Mouse (Mus musculus) neural tube, embryonic 10.5 days (tissue): ENCODE data around the gene Ccdc85b.
A peak's percentile ranks its signal among the peaks of the same experiment; 100 is the strongest.

ENCODE experiments used
- DNase-seq: peaks from one replicate; pipeline ENCODE4 v3.0.0-alpha.2; 2017; ENCODE audit warnings: low spot score; ENCODE audit errors: extremely low spot score

Gene Ccdc85b

DNA sequence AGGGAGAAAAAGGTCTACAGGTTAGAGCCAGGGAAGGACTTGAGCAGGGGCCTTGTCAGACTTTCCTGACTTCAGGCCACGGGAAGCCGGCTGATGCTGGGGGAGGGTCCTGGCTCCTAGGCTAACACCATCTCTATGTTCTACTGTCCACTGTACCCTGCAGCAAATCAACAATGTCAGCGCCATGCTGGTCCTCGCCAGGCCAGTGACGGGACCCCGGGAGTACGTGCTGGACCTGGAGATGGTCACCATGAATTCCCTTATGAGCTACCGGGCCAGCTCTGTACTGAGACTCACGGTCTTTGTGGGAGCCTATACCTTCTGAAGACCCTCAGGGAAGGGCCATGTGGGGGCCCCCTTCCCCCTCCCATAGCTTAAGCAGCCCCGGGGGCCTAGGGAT is 23.7 kb upstream of the Ccdc85b start:
- DNase-seq: no peak

DNA sequence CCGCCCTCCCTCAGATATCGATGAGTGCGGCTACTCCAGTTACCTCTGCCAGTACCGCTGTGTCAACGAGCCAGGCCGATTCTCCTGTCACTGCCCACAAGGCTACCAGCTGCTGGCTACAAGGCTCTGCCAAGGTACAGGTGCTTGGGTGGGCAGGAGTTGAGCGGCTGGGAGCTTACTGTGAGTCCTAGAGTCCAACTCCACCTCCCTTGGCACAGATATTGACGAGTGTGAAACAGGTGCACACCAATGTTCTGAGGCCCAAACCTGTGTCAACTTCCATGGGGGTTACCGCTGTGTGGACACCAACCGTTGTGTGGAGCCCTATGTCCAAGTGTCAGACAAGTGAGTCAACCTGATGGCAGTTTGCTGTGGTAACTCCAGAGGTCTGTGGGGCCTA is 22.3 kb upstream of the Ccdc85b start:
- DNase-seq: no peak

DNA sequence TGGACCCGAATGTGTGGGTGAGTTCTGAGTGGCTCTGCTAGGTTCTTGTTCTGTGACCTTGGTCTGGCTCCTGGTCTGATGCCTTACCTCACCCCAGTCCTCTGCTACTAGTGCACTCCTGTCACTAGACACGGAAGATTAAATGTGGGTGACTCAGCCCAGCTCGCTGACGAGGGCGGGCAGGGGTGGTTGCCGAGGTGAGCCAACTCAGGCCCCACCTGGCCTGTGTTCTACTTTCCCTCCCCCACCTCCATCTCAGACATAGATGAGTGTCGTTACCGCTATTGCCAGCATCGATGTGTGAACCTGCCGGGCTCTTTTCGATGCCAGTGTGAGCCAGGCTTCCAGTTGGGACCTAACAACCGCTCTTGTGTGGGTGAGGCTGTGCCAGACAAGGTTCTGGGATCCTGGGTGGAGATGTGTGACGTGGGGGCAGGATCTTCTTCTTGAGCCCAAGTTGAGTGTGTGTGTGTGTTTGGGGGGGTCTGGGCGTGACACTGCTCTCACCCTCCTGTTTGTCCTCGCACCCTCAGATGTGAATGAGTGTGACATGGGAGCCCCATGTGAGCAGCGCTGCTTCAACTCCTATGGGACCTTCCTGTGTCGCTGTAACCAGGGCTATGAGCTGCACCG is 20.1 kb upstream of the Ccdc85b start:
- no peak for DNase-seq

DNA sequence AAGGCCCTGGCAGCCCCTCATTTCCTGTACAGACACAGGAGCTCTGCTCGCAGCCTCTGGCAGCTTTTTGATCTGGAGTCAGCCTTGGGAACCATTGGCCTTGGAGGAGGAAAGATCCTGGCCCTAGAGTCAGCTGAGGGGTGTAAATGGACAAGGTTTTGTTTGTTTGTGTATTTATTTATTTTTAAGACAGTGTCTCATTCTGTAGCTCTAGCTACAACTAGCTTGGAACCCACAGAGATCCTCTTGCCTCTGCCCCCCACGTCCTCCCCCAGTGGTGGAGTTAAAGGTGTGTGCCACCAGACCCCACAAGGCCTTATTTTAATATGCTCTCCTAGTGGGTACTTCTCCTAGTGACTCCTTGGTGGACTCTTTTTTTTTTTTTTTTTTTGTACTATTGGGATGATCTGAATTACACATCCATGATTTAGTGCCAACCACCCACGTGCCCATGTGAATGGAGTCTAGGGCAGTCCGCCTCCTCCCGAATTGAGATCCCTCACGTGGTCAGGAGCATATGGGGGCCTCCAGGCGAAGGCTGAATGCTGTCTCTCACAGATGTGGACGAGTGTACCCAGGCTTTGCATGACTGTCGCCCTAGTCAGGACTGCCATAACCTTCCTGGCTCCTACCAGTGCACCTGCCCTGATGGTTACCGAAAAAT is 19.4 kb upstream of the Ccdc85b start:
- DNase-seq: no peak

DNA sequence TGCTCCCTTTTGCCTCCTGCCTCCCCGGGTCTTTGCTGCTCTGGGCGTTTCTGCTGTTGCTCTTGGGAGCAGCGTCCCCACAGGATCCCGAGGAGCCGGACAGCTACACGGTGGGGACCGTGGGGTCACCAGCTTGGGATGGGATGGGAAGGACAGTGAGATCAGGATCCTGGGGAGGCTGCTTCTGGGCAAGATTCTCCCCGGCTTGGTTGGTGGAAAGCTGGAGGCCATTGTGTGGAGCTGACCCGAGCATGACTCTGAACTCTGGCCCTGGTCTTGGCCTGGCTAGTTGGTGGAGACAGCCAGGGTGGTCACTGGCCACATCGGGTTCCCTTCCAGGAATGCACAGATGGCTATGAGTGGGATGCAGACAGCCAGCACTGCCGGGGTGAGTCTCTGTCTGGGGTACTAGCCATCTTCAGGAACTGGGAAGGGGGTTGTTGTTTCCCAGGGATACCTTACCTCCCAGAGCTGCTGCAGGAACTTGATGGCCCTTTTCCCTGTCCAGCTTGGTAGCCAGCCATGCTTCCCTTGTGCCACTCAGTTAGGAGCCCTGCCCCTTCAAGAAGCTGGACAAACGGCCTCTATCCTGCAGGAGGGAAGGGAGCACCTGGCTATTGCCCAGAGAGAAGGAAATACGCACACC is 17.5 kb upstream of the Ccdc85b start:
- no peak for DNase-seq

DNA sequence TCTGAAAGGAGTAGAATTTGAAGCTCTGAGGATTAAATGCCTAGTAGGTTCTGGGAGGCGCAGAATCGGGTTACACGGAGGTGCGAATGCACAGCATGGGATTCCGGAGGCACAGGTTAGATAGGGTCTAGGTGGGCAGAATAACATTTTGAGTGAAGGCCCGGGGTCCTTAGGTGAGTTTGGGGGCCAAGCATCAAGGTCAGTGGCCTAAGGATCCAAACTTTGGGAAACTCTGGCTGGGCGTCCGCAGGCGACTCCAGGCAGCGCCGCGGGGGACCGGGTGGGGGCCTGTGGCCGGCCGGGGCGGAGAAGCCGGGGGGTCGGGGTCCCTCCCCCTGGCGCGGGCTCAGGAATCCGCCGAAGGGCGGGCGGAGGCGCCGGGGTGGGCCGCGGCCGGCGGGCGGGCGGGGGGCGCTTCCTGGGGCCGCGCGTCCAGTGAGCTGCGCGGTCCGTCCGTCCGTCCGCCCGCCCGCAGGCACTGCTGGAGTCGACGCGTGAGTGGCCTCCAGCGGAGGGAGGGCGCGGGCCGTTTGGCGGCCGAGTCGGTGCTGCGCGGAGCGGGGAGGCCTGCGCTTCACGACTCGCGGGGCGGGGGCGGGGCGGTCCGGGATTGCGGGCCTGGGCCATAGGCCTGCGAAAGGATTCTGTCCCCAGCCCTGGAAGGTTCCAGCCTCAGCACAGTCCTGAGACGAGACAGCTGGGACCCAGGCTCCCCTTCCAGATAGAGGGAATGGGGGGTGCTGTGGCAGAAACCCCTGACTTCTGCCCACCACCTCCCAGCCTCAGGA is 16.8 kb upstream of the Ccdc85b start:
- DNase-seq: peak; percentile 67

DNA sequence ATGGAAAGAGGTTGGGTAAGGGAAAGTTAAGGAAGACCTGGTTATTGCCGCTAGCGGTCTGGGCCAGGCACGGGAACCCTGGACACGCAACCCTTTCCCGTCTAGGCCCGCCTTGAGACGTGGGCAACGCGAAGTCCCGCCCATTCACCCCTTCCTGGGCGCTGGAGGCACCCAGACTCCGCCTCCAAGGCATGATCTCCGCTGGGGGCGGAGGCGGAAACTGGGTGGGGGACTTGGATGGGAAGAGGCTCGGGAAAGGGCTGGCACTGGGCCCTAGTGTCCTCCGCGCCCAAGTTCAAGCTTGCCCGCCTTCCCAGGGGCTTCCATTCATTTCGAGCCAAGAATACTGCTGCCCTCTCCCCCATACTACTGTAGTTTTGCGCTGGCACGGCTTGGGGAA is 16.0 kb upstream of the Ccdc85b start, which contains the start of gene Efemp2:
TSS of gene Efemp2 (plus strand) at position 235 of the 400 bp plus-strand sequence.
- DNase-seq: peak; percentile 75

DNA sequence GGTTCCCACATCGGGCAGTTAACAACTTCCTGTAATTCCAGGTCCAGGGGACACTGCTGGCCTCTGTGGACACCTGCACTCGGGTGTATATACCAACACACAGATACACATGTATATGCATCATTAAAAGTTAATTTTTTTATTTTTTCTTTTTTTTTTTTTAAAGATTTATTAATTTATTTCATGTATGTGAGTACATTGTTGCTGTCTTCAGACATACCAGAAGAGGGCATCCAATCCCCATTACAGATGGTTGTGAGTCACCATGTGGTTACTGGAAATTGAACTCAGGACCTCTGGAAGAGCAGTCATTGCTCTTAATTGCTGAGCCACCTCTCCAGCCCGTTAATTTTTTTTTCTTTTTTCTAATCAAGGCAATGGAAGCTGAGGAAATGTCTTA is 15.2 kb upstream of the Ccdc85b start:
- no peak for DNase-seq

DNA sequence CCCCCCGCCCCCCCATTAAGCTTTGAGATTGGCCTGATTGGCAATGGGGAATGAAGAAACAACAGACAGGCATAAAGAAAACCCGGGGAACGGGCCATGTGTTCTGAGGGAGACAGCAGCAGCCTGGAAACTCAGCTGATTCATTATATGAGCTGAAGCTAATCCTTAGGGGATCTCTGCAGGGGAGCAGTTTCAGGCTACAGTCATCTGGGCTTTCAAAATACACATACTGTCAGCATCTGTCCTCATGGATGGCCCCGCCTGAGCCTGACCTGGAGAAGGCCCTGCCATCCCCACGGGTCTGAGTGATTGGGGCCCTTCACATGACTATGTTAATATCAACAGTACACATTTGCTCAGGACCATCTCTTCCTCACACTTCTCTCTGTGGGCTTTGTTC is 14.2 kb upstream of the Ccdc85b start:
- DNase-seq: no peak

DNA sequence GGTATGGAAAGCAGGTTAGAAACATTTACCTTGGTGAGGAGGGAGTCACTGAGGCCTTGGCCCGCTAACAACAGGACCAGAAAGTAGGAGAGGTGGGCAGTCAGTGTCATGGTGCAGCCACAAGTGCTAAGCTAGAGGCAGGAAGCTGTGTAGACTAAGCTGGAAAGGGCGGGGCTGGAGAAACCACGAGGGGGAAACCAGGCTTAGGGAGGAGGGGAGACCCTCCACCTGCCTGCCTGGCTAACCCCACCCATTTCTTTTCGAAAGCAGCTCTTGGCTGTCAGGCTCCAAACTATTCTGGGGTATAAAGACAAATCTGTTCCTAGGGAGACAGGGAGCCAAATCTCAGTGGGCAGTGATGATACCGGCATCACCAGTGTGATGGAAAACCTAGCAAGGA is 10.7 kb upstream of the Ccdc85b start, which contains the start of gene Ctsw:
TSS of gene Ctsw (minus strand) at position 134 of the 400 bp plus-strand sequence.
- DNase-seq: no peak

DNA sequence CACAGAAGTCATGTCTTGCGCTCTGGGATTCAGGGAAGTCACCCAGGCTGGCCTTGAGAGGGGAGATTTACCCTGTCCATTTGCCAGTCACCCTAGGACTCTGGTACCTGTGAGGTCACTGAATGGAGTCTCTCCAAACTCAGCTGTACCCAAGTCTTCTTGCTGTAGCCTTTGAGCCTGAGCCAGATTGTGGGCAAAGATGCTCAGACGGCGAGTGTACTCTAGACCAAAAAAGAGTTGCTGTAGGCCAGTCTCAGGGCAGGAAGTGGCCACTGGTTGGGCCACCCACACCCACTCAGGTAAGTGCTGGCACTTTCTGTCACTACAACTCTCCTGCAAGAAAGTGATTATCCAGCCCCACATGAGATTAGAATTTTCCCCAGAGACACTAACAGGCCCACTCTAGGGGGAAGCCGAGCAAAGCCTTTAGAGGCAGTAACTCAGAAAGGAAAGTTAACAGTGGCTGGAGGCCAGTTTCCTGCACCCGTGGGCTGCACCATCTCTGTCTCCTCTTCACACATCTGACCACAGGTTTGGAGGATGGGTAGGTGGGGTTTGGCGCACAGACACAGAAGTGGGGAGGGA is 9.3 kb upstream of the Ccdc85b start:
- no peak for DNase-seq

DNA sequence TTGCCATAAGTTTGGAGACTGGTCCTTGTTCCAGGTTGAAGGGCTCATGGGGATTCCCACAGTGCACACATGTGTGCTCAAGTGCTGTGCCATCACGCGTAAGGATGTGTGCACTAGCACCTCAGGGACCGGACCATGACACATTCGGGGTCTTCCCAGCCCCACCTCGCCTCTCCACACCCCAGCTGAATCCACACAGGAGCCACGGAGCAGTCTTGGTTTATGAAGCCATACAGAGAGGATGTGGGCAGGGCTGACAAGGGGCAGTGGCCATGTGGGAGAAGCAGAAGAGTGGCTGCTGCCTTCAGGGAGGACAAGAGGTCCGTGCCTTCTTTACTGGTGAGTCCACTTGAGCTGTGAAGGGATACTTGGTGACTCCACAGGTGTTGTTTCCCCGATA is 7.3 kb upstream of the Ccdc85b start:
- no peak for DNase-seq

DNA sequence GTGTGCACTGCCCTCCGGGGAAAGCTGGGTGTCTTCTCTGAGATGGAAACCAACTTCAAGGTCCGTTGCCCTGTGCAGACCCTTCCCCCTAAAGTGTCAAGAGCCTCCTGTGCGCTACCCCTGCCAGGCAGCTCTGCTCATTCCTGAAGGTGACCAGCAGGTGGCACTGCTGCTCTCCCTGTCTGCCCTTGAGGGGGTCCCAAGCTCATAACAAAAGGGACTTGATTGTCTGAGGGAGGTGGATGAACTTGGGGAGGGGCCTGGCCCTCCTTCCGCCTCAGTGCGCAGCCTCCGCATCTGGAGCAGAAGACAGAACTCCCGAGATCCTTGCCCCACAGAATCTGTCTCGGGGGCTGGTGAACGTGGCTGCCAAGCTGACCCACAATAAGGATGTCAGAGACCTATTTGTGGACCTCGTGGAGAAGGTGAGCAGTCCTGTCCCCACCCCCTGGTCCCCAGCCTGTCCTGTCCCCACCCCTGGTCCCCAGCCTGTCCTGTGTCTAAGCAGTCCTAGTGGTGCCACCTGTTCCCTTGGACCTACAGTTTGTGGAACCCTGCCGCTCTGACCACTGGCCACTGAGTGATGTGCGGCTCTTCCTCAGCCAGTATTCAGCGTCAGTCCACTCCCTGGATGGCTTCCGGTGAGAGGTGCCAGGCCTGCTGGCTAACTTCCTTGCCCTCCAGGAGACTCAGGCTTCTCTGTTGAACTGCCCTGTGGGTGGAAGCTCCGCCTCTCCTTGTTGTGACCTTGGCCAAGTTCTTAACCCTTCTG is 6.3 kb upstream of the Ccdc85b start:
- peak; percentile 76 for DNase-seq

DNA sequence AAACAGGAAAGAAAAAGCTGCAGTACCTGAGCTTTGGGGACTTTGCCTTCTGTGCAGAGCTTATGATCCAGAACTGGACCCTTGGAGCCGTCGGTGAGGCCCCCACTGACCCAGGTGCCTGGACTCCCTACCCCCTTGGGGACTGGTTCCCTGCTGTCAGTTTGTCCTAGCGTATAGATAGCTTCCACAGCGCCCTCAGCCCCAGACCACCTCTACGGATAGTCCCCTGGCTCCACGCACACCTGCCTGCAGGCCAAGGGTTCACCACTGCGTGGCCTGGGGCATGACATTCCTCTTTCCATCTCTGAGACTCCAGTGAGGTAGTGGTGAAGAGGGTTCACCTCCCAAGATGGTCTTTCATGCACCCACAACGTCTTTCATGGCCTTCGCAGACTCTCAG is 5.5 kb upstream of the Ccdc85b start:
- no peak for DNase-seq

DNA sequence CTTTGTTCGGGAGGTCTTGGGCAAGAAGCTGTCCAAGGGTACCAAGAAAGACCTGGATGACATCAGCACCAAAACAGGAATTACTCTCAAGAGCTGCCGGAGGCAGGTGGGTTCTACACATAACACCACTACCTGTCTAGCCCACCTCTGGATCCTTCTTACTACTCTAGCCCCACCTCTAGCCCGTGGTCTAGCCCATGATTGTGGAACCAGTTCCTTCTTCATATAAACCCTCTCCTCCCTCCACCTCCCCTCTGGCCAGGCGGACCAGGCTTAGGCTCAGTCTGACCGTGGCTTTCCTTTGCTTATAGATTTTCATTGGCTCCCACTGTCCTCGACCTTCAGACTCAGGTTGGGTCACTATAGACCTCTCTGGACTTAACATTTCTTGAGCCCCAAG is 3.7 kb upstream of the Ccdc85b start:
- DNase-seq: no peak

DNA sequence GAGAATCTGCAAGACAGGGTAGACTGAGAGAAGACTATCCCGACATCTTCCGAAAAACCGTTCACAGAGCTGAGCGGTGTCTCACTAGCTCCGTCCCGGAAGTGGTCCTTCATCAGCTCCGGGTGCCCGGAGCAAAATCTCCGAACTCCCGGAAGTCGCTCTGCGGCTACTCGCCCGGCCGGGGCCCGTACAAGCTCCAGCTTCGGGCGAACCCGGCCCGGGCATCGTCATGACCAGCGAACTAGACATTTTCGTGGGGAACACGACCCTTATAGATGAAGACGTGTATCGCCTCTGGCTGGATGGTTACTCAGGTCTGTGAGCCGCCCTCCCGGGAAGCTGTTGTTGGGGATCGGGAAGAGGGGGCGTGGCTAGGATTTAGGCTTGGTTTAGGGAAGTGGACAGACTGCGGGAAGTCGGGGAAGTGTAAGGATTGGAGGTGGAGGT is 2.8 kb upstream of the Ccdc85b start, which contains the start of gene Fibp:
TSS of gene Fibp (plus strand) at position 151 of the 447 bp plus-strand sequence.
- DNase-seq: peak; percentile 95

DNA sequence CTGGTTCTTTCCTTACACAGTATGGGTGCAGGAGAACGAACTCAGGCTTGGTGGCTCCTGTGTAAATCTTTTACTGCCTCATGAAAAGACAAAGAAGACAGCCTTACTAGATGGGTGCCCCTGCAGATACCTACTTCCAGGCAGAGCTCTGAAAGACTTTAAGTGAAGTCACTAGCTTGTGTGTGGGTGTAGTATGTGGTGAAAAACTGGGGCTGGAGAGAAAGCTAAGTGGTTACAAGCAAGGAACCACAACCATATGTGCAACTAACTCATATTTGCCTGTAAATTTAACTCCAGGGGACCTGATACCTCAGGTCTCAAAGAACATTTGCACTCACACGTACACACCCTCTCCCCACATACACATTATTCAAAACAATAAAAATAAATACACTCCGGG is 2.2 kb upstream of the Ccdc85b start:
- no peak for DNase-seq

DNA sequence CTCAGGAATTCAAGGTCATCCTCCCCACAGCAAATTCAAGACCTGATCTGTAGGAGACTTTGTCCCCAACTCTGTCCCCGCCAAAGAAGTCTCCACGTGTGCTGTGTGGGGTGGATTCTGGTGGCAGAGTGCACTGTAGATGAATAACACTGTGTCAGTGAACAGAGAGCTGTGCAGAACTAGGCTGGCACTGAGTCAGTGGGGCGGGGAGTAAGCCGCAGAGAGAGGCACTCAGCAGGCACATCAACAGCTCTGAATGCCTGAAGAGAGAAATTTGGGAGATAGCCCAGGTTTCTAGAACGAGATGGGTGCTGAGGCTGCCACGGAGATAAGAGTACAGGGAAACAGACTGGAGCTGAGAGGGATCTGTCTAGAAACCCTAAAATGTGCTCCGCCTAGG is 1.3 kb upstream of the Ccdc85b start:
- no peak for DNase-seq

DNA sequence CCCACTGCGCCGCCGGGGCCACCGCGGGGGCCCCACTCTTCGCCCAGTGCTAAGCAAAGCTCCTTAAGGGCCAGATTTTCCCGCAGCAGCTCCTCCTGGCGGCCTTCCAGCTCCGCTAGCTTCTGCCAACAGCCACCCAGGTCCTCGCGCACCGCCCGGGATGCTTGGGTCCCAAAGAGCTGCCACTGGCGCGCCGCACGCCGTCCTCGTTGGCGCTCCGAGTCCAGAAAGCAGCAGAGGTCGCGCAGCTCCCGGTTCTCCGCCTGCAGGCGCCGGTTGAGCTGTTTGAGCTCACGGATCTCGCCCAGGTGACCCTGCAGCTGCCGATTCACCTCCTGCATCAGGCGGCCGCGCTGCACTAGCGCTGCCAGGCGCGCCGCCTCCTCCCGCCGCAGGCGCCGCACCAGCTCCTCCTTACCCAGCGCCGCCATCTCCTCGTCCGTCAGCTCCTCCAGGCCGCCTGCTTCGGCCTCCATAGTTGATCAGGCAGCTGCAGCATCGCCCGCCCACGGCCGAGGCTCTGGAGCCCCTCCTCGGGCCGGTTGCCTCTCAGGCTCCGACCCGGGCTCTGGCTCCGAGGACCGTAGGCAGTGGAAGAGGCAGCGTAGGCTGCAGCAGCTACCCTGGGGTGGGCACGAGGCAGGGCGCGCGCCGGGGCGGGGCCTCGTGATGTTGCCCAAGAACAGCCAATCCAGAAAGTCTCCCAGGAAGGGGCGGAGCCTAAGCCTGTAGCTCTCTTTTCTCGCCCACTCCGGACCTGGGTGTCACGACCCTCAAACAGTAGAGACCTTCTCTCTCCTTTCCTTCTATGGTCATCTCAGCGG is 560 bp downstream of the Ccdc85b start:
- DNase-seq: peak; percentile 95
